Mouse (Mus musculus): ENCODE measurements around the gene Ucp3.

DNA sequence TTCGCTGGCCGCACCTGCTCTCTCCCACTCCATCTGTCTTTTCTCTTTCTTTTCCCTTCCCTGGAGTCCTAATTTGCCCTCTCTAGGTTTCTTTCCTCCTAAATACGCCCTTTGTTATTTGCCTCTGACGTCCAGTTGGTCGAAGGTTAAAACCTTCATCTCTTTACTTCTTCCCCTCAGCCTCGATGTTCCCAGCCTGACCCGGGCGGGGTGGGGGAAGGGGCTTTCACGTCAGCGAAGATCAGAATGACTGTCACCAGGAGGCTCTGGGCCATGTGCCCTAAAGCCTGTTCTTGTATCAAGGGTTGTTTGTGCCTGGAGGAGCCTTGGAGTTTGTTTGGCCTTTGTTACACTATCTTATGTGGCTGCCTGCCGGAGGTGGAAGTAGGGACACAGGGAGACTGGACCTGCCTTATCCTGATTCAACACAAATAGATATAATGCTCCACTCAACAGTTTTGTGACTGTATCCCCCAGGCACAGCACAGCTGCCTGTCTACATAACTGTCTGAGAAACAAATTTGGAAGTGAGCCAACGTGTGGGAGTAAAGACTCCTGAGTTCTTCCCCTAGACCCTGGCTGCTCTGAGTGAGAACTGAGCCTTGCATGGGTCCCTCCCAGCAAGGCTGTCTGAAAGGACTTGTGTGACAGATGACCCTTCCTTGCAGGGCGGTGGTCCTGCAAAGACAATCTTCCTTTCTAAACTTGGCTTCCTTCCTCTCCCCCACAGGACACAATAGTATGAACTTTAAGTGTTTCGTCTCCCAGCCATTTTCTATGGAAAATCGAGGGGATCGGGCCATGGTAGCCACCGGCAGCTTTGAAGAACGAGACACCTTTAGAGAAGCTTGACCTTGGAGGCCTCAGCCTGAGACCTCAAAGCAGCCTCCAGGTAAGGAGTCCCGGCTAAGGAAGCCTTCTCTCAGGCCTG is 21.0 kb downstream of the Ucp3 start:
- TF ChIP-seq CTCF (IDR thresholded peaks at IDR 0.05; ENCODE audit: low read depth, low read length) (no peak), POLR2A (IDR thresholded peaks at IDR 0.05; ENCODE audit: extremely low read depth, insufficient read depth, low read length) (no peak)
